Mouse (Mus musculus) heart, embryonic 10.5 days (tissue): ENCODE results near the gene Maff. TPM values are rescaled to one million over a fixed set of nuclear protein-coding genes. Genes with fewer than 3 reads are reported as not detected.

Experiments
- DNase-seq: peaks from one replicate; pipeline ENCODE4 v3.0.0-alpha.2; 2017; ENCODE audit warnings: low spot score
- H3K27ac ChIP-seq: fragments of 300-500 bp; sonication (generic); 2 replicates; pipeline ENCODE4 v1.5.1; 2016; ENCODE audit warnings: mild to moderate bottlenecking
- H3K27me3 ChIP-seq: fragments of 300-500 bp; sonication (generic); 2 replicates; pipeline ENCODE4 v1.6.1; 2016; ENCODE audit warnings: mild to moderate bottlenecking; ENCODE audit not compliant: poor library complexity, insufficient read depth, severe bottlenecking
- H3K36me3 ChIP-seq: fragments of 300-500 bp; sonication (generic); 2 replicates; pipeline ENCODE4 v1.6.1; 2016; ENCODE audit warnings: mild to moderate bottlenecking, moderate library complexity
- H3K4me1 ChIP-seq: fragments of 300-500 bp; sonication (generic); 2 replicates; pipeline ENCODE4 v1.6.1; 2016; ENCODE audit warnings: mild to moderate bottlenecking
- H3K4me3 ChIP-seq: fragments of 300-500 bp; sonication (generic); 2 replicates; pipeline ENCODE4 v1.5.1; 2016; ENCODE audit warnings: mild to moderate bottlenecking, moderate library complexity
- H3K9me3 ChIP-seq: fragments of 300-500 bp; sonication (generic); 2 replicates; pipeline ENCODE4 v1.6.1; 2016; ENCODE audit warnings: mild to moderate bottlenecking, moderate library complexity
- WGBS: fragments of 180-500 bp; shearing (Covaris S2); methylation state at CpG from one replicate; pipeline ENCODE4 v1.1.7; 2016; 5-methylcytosine and 5-hydroxymethylcytosine counted together
- polyA plus RNA-seq: library from polyadenylated mRNA; unstranded; fragments of >200 nt; fragmentation: Nextera tagmentation; extraction: Ambion mirVana; gene quantifications from 2 replicates; pipeline ENCODE4 v1.2.1, GENCODE M21; 2016

Gene Maff
- polyA plus RNA-seq, 1 experiment from 2014 or later = 2.0 TPM

- whole genome bisulfite sequencing = 92% methylated on average over 3 of the region's 3 CpGs
- H3K27me3 ChIP-seq = no peaks in the 10 kb centered on the region
- no peak for DNase-seq
- no peaks in the 10 kb centered on the region for H3K9me3 ChIP-seq
- H3K4me3 ChIP-seq = no peak overlapping the region
- no peaks in the 10 kb centered on the region for H3K36me3 ChIP-seq
- H3K4me1 ChIP-seq = peaks cover 60% of the 10 kb centered on the region
- H3K27ac ChIP-seq = peak overlapping the region; percentile 60
Measured at GRCm38 (mm10) chr15:79324373-79324772, 22.0 kb upstream of the Maff start.

DNA sequence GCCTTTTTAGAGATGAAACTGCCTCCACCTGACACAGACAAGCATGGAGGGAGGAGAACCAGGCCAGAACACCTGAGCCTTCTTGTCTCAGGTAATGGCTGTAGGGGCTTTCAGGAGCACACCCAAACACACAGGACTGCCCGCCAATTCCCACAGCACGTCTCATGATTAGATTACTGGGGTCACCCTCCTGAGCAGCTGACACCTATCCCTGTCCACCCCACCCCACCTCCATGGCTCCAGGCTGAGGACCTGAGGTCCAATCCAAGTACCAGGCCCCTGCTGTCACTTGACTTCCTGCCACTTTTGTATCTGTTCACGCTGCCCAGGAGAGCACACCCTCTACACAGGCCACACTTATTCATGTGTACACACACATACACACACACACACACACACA, 20.7 kb upstream of the Maff start:
- Histone ChIP-seq H3K9me3 (no peaks in the 10 kb centered on the region), H3K27ac (peak overlapping the region; percentile 60), H3K4me3 (no peak overlapping the region), H3K27me3 (no peaks in the 10 kb centered on the region), H3K36me3 (no peaks in the 10 kb centered on the region), H3K4me1 (peaks cover 60% of the 10 kb centered on the region)
- WGBS = 48% methylated on average over 3 of the region's 3 CpGs
- DNase-seq = no peak

GRCm38 (mm10) chr15:79326264-79326663, 20.2 kb upstream of the Maff start:
- Histone ChIP-seq H3K9me3 (no peaks in the 10 kb centered on the region), H3K4me3 (0 out of 2 replicates have a peak overlapping the region, but pooled peaks have one; percentile 13), H3K36me3 (no peaks in the 10 kb centered on the region), H3K27ac (0 out of 2 replicates have a peak overlapping the region, but pooled peaks have one; percentile 60), H3K27me3 (no peaks in the 10 kb centered on the region), H3K4me1 (peaks cover 60% of the 10 kb centered on the region)
- WGBS = 70% methylated on average over 4 of the region's 4 CpGs
- no peak for DNase-seq

DNA sequence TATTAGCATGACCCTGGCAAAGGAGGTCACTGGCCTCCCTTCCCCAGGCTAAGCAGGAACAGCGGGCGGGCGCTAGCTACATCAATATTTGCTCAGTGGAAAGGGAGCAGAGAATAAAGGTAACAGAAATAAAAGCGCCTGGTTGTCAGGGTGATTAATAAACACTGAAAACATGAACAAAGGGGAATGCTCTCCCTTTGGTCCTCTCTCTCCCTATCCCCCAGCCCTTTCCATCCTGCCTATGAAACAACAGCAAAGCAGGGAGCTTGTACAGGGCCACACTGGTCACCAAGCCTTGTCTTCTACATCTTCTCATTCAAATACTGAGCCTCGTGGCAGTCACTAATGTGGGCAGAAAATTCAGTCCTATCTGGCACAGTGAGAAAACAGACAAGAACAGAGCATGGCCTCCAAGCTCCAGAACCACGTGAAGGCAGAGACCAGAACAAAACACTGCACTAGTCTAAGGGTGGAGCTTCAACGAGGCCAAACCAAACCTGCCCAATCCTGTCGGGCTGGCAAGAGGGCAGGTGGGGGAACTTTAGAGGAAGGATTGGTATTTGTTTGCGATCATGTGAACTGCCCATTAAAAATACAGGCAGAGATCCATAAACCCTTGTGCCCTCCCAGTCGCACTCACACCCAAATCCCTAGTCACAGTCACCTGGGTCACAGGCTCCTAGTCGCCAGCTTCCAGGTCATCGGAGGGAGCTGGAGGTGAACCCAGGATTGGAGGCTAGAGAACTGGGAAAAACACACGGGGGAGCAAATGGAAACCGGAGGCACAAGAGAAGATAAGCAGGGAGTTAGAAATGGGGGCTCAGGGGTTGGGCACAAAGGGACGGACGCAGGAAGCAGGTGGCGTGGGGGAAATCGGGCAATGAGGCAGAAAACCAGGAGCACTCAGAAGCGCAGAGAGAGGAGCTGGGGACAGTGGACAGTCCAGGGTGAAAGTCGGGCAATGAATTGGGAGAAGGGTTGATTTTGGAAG, 19.2 kb upstream of the Maff start:
- H3K27me3 ChIP-seq = no peaks in the 10 kb centered on the region
- no peaks in the 10 kb centered on the region for H3K36me3 ChIP-seq
- peak overlapping the region; percentile 95 for H3K27ac ChIP-seq
- peak overlapping the region; percentile 70 for H3K4me3 ChIP-seq
- peaks cover 52% of the 10 kb centered on the region for H3K4me1 ChIP-seq
- no peaks in the 10 kb centered on the region for H3K9me3 ChIP-seq
- DNase-seq = no peak
- 18% methylated on average over 20 of the region's 20 CpGs for WGBS

DNA sequence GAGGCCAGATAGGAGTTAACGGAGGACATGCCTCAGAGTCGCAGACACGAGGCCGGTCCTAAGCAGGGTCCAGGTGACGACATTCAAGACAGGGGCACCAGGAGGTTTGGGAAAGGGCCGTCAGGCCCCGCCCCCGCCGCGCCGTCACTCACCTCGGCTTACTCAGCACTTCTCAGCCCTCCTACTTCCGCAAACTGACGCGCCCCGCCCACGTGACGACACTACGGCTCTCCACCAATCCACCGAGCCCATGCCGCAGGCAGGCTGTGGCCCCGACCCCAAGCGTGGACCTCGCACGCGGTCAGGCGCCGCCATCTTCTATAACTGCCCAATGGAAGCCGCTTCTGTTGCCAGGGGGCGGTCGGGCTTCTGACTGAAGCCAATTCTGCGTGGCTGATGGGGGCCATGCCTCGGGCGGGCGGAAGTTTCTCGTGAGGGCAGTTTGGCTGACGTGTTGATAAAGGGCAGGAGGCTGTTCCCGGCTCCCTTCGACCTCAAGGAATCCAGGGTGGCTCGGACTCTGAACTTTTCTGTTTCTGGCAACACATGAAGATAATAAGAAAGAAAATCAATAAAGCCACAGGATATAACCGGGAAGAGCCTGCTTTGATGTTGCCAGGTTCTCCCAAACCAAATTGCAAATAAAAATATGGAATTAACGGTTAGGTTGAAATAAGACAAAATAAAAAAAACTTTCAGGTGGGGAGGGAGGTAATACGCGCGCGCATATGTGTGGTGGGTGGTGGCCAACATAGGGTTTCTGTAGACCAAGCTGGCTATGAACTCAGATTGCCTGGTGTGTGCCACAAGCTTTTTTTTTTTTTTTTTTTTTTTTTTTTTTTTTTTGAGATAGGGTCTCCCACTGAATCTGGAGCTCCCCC, 18.1 kb upstream of the Maff start, which contains the start of gene Pla2g6:
TSS of gene Pla2g6 (minus strand) at position 333 of the 881 bp plus-strand sequence.
- DNase-seq = peak; percentile 100
- Histone ChIP-seq H3K4me3 (peak within 1 kb of the TSS; percentile 70), H3K27me3 (no peaks in the 10 kb centered on the region), H3K27ac (peak within 1 kb of the TSS; percentile 95), H3K4me1 (peaks cover 43% of the 10 kb centered on the region), H3K9me3 (no peaks in the 10 kb centered on the region), H3K36me3 (no peaks in the 10 kb centered on the region)
- 3% methylated on average over 46 of the region's 46 CpGs for WGBS

DNA sequence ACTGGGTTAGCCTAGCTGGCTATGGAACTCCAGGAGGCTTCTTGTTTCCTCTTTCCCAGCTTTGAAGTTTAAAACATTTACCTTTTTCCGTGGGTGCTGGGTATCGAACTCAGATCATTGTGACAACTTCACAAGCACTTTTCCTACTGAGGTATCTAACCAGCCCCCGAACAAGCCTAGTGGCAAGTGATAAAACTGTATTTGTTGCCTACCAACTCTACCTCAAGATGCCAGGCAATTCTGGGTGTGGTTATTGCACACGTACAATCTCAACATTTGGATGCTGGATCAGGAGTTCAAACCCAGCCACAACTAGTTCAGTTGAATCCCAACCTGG, 17.5 kb upstream of the Maff start:
- DNase-seq = no peak
- H3K4me3 ChIP-seq = no peak overlapping the region
- WGBS = 88% methylated on average over 4 of the region's 4 CpGs
- peak overlapping the region; percentile 95; the same call in 1 of the 2 replicates for H3K27ac ChIP-seq
- no peaks in the 10 kb centered on the region for H3K36me3 ChIP-seq
- peaks cover 36% of the 10 kb centered on the region for H3K4me1 ChIP-seq
- no peaks in the 10 kb centered on the region for H3K9me3 ChIP-seq
- H3K27me3 ChIP-seq = no peaks in the 10 kb centered on the region; the same call in 1 of the 2 replicates

DNA sequence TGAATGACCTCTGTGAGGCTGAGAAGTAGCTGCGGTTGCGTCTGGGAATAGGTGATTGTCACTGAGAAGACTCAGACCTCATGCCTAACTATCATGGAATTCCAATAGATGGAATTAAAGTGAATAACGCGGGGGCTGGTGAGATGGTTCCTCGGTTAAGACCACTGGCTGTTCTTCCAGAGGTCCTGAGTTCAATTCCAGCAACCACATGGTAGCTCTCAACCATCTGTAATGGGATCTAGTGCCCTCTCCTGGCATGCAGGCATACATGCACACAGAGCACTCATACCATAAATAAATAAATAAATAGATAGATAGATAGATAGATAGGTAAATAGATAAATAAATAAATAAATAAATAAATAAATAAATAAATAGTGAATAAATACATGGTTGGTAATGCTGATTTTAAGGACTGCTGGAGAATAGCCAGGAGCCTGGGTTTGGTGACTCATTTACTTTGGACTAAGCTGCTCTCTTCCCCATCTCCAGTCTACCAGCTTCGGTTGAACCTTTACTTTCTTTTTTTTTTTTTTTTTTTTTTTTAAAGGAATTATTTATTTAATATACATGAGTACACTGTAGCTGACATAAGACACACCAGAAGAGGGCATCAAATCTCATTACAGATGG, 17.0 kb upstream of the Maff start:
- no peaks in the 10 kb centered on the region for H3K36me3 ChIP-seq
- peaks cover 2% of the 10 kb centered on the region; the same call in 1 of the 2 replicates for H3K27me3 ChIP-seq
- no peak overlapping the region for H3K4me3 ChIP-seq
- DNase-seq = no peak
- H3K4me1 ChIP-seq = peaks cover 31% of the 10 kb centered on the region
- no peaks in the 10 kb centered on the region for H3K9me3 ChIP-seq
- H3K27ac ChIP-seq = 0 out of 2 replicates have a peak overlapping the region, but pooled peaks have one; percentile 95
- WGBS = 88% methylated on average over 6 of the region's 6 CpGs

GRCm38 (mm10) chr15:79329979-79330363, 16.4 kb upstream of the Maff start:
- no peak for DNase-seq
- Histone ChIP-seq H3K4me1 (peaks cover 27% of the 10 kb centered on the region), H3K27me3 (peaks cover 2% of the 10 kb centered on the region; the same call in 1 of the 2 replicates), H3K9me3 (no peaks in the 10 kb centered on the region), H3K4me3 (no peak overlapping the region), H3K27ac (no peak overlapping the region), H3K36me3 (no peaks in the 10 kb centered on the region)
- WGBS = 90% methylated on average over 6 of the region's 6 CpGs

DNA sequence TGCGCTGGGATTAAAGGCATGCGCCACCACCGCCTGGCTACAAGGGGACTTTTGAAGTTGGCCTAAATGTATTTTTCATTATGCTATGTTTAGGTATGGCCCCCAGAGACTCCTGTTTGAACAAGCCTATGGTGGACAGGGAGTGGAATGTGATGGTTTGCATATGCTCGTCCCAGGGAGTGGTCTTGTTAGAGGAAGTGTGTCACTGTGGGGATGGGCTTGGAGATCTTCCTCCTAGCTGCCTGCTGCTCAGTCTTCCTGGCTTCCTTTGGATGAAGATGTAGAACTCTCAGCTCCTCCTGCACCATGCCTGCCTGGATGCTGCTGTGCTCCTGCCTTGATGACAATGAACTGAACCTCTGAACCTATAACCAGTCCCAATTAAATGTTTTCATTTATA, 15.9 kb upstream of the Maff start:
- H3K27me3 ChIP-seq = peaks cover 2% of the 10 kb centered on the region; the same call in 1 of the 2 replicates
- H3K36me3 ChIP-seq = no peaks in the 10 kb centered on the region
- no peak for DNase-seq
- peaks cover 26% of the 10 kb centered on the region for H3K4me1 ChIP-seq
- no peak overlapping the region for H3K4me3 ChIP-seq
- no peak overlapping the region for H3K27ac ChIP-seq
- no peaks in the 10 kb centered on the region for H3K9me3 ChIP-seq
- WGBS = 71% methylated on average over 4 of the region's 4 CpGs

GRCm38 (mm10) chr15:79333409-79333808, 13.0 kb upstream of the Maff start:
- Histone ChIP-seq H3K36me3 (no peaks in the 10 kb centered on the region), H3K4me1 (peaks cover 6% of the 10 kb centered on the region), H3K27ac (no peak overlapping the region), H3K27me3 (peaks cover 2% of the 10 kb centered on the region; the same call in 1 of the 2 replicates), H3K4me3 (no peak overlapping the region), H3K9me3 (no peaks in the 10 kb centered on the region)
- DNase-seq = no peak
- WGBS = 77% methylated on average over 4 of the region's 4 CpGs

DNA sequence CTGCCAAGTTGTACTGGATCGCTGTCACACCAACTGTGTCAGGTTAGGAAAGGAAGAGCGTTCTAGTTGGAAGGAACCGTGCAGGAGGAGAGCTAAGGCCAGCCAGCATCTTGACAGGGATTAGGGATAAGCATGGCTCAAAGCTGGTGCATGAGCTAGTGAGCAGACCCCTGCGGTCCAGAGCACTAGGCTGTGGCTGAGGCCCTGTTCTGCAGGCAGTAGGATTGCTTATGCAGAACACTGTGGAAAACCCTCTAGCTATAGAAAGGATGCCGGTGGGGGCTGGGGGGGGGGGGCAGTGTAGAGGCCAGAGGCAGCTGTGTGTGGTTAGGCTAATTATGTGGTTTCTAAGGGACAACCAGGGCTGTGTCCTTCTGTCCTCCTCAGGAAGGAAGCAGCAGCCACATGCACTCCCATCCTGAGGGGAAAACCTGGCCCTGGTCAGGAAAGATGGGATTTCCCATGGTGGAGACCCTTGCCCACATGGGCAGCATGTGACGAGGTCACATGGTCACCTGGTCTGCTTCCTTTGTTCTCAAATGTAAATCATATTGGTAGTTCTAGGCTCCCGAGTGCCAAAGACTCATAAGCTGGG, 11.3 kb upstream of the Maff start:
- DNase-seq = no peak
- Histone ChIP-seq H3K4me3 (no peak overlapping the region), H3K27ac (peak overlapping the region; percentile 49; the same call in 1 of the 2 replicates), H3K9me3 (no peaks in the 10 kb centered on the region), H3K27me3 (peaks cover 11% of the 10 kb centered on the region; the same call in 1 of the 2 replicates), H3K36me3 (no peaks in the 10 kb centered on the region), H3K4me1 (peaks cover 6% of the 10 kb centered on the region)
- WGBS = 70% methylated on average over 7 of the region's 7 CpGs

DNA sequence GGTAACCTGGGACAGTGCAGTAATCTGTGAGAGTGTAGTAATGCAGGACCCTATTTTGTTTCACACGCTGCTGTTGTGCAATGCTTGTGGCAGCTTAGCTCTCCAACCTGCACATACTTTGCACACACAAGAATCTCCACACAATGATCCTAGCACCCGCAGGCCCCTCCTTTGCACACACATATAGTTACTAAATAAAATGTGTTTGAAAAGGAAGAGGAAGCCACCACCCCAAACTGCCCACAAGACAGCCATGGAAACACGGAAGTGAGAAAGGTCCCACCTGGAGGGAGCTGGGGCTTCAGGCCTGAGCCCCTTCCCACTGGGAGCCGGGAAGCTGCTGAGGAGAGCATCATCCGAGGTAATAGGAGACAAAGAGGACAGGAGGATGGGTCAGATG, 7.4 kb upstream of the Maff start:
- no peak for DNase-seq
- WGBS = 74% methylated on average over 5 of the region's 5 CpGs
- peaks cover 15% of the 10 kb centered on the region; the same call in 1 of the 2 replicates for H3K27me3 ChIP-seq
- no peaks in the 10 kb centered on the region for H3K9me3 ChIP-seq
- no peak overlapping the region for H3K27ac ChIP-seq
- H3K36me3 ChIP-seq = no peaks in the 10 kb centered on the region
- H3K4me1 ChIP-seq = peaks cover 6% of the 10 kb centered on the region
- H3K4me3 ChIP-seq = no peak overlapping the region
